Mouse (Mus musculus) CH12F3 (cell line): ENCODE results near the gene Hist1h2bf.

Source experiments
- in situ Hi-C: fragments of 300-500 bp; cut with MboI; formaldehyde crosslinking; loops from 2 replicates; pipeline ENCODE4 v1.14.3; 2020; ENCODE audit warnings: low sequenced_read_pairs

Hist1h2bf gene

DNA sequence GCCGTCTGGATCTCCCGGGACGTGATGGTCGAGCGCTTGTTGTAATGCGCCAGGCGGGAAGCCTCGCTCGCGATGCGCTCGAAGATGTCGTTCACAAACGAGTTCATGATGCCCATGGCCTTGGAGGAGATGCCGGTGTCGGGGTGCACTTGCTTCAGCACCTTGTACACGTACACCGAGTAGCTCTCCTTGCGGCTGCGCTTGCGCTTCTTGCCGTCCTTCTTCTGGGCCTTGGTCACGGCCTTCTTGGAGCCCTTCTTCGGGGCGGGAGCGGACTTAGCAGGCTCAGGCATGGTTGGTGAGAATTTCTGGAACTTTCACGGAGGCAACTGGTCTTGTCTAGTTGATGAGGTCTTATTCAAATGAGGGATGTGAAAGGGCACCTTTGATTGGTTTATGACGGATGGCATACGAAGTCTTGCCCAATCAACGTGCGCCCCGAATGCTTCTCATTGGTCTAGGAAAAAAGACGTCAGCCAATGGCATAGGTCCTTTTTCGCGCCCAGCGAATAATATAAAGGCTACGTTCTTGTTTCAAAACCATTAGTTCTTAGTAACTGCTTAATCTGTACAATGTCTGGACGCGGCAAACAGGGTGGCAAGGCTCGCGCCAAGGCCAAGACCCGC lies at the start of gene Hist1h2bf, which contains the start of gene Hist1h2ad:
TSS of gene Hist1h2bf (minus strand) at position 299 of the 627 bp plus-strand sequence.
TSS of gene Hist1h2ad (plus strand) at position 484 of the 627 bp plus-strand sequence.
- in situ Hi-C loops: loop anchor here (25.0 kb wide), 1 partner anchor 1787 kb away; the partner anchor contains the start of genes Hist1h1b, Hist1h2an, Hist1h2bp and Hist1h3i

DNA sequence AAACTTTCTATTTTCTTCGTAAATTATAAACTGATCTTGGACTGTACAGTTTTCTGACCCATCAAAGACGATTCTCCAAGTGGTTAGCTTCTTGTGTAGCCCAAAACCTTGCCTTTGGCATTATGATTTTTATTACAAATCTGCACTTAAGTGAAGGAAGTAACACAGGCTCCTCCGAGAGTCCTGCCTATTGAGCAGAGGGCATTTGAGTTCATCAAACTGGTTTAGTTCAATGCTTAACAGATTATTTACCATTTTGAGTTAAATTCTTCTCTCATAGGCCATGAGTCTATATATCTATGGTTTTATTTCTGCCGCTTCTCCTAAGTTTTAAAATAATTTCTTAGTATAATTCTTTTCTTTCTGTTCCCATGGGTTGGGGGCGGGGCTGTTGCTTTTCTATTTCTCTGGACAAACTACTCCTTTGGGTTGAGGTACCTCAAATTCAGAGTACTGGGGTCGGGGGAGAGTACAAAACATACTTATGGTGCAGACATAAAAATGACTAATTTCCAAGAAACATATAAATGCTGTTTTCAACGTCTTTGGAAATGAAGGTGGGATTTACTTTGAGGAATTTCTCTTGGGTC lies 49.0 kb upstream of the Hist1h2bf start:
- in situ Hi-C loops: loop anchor here (10.0 kb wide), 1 partner anchor 72 kb away; the partner anchor contains the start of genes Hist1h1t and Hist1h4c

DNA sequence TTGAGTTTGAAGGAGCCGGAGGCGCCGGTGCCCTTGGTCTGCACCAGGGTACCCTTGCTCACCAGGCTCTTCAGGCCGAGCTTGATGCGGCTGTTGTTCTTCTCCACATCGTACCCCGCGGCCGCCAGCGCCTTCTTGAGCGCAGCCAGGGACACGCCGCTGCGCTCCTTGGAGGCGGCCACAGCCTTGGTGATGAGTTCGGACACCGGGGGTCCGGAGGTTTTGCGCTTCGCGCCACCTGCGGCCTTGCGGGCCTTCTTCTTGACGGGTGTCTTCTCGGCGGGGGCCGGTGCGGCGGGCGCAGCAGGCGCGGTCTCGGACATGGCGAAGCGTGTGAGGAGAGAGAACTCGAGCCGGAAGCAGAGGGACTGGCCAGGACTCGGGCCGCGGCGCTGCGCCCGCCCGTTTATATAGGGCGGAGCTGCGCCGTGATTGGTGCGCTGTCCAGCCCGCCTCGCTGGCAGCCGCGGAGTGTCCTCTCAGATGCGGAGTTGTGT lies 48.2 kb upstream of the Hist1h2bf start, which contains the start of gene Hist1h1e:
TSS of gene Hist1h1e (minus strand) at position 384 of the 497 bp plus-strand sequence.
- in situ Hi-C loops: loop anchor here (10.0 kb wide), 1 partner anchor 73 kb away; the partner anchor contains the start of genes Hist1h1t and Hist1h4c

DNA sequence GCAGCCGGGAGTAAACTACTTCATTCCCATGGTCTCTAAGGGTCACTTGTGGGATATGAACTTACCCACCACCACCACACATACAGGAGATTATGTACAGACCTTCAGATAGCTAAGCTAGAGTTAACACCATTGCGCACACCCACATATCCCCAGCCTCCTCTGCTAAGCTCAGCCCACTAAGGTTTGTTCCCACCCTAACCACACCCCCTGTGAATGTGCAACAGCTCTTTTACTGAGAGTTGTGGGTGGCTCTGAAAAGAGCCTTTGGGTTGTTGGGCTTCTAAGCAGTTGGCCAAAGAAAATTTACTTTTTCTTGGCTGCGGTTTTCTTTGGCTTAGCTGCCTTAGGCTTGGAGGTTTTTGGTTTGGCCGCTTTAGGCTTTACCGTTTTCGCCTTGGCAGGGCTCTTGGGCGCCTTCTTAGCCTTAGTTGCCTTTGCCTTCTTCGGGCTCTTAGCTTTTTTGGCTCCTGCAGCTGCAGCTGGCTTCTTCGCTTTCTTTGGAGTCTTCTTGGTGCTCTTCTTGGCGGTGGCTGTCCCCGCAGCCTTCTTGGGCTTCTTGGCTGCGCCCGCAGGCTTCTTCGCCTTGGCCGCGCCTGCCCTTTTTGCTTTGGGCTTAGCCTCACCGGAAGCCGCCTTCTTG lies 47.7 kb upstream of the Hist1h2bf start:
- in situ Hi-C loops: loop anchor here (10.0 kb wide), 1 partner anchor 73 kb away; the partner anchor contains the start of genes Hist1h1t and Hist1h4c

GRCm38 (mm10) chr13:23620733-23621531 lies 46.9 kb upstream of the Hist1h2bf start, which contains the start of gene Hist1h2be:
Hist1h2be (minus strand) TSS chr13:23621124.
- in situ Hi-C loops: loop anchor here (10.0 kb wide), 1 partner anchor 74 kb away; the partner anchor contains the start of genes Hist1h1t and Hist1h4c

- in situ Hi-C loops: loop anchor here (10.0 kb wide), 1 partner anchor 75 kb away; the partner anchor contains the start of genes Hist1h1t and Hist1h4c
Observed at GRCm38 (mm10) chr13:23620056-23620732, 46.2 kb upstream of the Hist1h2bf start.

DNA sequence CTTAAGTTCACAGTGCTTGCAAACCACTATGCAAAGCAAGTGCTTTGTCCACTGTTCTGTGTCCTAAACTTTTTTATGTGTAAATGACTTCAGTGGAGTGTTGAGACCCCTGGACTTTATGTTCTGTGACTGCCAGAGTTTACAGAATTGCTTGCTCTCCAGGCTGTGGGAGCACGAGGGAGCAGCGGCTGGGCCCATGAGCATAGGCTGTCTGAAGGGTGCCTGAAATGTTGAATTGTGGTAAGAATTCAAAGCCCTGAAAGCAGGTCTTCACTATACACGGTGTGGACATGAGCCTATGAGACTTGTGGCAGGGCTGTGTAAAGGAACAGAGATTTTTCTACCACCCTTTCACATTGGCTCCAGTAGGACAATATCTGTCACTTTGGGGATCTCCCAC lies 37.6 kb upstream of the Hist1h2bf start:
- in situ Hi-C loops: no loop called here

DNA sequence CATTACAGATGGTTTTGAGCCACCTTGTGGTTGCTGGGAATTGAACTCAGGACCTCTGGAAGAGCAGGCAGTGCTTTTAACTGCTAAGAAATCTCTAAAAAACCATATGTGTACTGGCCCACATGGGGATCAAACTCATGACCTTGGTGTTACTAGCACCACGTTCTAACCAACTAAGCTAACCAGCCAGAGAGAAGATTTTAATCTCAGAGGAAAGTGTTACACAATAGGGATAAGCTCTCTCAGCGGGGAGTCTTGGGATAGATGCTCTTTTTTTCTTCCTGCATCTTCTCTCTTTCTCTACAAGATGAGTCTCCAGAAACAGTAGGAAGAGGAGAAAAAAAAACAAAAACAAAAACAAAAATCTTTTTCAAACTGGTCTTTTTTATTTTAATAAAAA lies 36.4 kb upstream of the Hist1h2bf start:
- in situ Hi-C loops: no loop called here

DNA sequence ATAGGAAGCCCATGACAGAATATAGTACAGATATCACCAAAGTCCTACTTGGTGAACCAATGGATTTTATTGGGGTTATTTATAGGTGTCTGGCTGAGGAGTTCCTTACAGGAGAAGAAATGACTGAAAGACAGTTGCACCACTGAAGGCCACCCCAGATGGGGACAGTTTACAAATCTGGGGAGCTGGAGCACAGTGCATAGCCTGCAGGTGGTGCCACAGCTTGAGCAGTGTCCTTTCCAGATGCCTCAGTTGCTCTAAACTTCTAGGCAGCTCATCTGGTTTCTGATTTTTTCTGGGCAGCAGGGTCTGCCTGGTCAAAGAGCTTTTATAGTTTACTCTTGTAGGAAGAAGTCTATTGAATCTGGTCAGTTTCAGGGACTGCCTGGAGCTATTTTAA lies 35.8 kb upstream of the Hist1h2bf start:
- in situ Hi-C loops: no loop called here

DNA sequence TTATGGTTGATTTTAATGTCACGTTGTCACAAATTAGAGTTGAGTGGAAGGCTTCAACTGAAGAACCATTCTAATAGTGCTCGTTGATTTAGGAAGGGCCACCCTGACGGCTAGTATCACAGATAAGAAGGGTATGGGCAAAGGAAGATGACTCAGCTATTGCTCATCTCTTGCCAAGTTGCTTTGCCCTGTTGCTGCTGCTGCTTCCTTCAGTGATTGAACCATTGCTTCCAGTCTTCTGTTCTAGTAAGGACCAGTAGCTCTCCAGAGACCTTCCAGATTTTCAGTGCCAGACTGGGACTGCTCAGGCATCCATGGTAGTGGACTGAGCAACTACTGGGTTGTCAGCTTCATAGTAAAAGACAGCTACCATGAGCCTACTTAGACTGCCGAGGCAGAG lies 35.2 kb upstream of the Hist1h2bf start:
- in situ Hi-C loops: no loop called here

DNA sequence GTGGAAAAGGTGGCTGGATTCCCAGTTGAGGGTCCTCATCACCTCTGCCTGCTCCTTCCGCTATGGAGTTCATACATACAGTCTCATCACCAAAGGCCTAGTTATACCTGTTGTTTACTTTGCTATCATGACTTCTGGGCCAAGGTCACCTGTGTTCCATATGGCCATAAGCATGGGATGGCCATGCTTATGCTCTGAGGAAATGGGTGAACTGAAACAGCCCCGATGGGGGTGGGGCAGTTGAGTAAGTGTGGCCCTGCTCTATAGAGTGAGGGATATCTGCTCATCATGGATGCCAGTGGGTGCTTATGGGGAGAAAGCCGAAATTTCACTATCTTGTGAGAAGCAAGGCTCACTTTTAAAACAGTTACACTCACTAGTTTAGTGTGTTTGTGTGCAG lies 31.1 kb upstream of the Hist1h2bf start:
- in situ Hi-C loops: no loop called here

GRCm38 (mm10) chr13:23604452-23604851 lies 30.5 kb upstream of the Hist1h2bf start:
- in situ Hi-C loops: no loop called here

DNA sequence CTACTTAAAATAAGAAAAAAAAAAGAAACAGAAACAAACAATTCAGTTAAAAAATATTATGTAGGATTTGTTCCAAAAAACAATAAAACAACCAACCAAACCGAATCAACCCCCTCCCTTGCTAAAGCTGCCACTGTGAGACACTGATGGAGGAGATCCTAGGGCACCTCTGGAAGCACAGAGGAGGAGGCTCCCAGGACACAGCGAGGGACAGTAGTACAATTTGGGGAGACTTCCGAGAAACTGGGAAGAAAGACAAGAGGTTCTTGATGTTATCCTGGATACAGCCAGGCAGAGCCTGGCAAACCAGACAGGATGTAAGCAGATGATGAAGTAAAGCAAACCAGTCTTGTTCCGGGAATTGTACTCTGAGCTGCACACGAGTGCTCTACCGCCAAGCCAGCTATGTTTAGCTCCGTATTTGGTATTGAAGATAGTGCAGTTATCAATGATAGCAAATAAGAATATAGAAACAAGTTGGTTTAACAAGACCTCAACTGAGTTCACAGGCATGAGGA lies 29.2 kb upstream of the Hist1h2bf start:
- in situ Hi-C loops: no loop called here

DNA sequence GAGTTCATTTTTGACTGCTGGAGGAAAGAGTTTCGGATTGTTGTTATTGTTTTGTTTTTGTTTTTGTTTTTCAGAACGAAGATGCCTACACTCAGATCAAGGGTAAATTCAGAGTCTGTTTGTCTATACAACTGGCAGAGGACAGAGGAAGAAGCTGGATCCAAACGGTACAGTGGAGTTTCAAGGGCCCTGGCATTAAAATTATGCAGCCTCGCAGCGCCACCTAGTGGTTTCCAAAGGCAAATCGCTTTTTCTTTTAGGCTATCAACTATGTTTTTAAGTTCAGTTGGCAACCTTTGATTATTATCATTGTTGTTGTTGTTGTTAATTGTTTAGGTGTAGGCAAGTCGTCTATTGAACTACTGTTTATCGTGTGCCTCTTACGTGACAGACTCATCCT lies 24.0 kb upstream of the Hist1h2bf start:
- in situ Hi-C loops: loop anchor here (10.0 kb wide), 1 partner anchor 163 kb away; no protein-coding TSS in a partner anchor

DNA sequence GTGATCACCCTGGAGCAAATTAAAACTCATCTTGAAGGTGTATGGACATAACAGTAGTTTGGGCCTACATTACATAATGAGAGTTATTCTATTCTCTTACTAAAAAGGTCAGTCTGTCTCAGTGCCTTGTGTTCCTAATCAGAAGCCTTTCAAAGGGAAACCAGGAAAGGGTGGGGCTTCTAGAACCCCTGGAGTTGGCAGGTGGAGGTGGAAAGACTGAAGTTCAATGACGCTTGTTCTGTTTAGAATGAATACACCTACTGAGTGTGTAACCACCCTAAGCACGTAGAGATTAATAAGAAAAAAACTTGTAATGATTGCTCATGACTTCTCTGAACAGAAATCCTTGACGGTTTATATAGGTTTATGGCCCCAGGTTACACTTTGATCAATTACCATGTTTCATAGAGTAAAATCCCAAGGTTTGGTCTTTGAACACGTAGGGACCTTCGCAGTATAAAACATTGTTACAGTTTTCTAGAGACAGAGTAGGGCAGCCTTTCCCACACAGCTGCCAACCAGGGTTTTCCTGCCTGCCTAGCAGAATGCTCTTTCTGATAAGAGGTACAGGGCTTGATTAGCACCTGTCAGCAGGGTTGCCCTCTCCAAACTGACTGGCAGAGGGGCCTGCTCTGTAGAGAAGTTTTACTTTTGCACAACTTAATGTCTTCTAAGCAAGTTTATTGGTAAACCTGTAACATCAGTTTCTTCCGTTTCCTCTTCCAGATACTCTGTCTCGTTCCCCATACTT lies 21.8 kb upstream of the Hist1h2bf start:
- in situ Hi-C loops: loop anchor here (10.0 kb wide), 1 partner anchor 161 kb away; no protein-coding TSS in a partner anchor

GRCm38 (mm10) chr13:23595185-23595584 lies 21.2 kb upstream of the Hist1h2bf start:
- in situ Hi-C loops: loop anchor here (10.0 kb wide), 1 partner anchor 160 kb away; no protein-coding TSS in a partner anchor

DNA sequence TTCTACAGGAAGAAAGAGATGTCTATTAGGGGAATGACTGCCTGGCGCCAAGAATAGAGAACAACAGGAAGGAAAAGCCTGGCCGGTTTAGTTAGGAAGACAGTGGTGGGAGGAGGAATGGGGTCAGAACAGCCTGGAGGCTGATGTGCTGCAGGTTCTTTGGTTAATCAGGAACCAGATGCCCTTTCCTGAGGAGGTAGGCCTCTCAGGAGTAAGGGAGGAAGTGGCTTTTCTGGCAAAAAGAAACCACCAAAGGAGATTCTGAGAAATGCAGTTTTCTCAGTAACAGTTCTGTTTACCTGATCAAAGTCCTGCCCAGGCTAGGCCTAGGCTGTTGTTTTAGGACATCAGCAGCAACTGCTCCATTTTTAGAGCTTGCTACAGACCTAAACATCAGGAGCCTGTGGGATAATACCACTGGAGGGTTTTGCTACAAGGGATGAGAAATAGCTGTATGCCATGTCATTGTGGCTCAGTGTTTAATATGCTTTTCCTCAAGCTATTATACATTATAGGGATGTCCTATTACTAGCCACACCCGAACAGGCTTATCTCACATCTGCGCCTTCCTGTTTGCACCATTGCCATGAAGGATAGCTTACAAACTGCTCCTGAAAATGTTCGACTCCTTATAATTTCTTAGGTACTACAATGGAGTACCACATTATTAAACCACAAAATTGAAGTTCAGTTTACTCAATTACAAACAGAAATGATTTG lies 19.2 kb upstream of the Hist1h2bf start:
- in situ Hi-C loops: loop anchor here (10.0 kb wide), 1 partner anchor 158 kb away; no protein-coding TSS in a partner anchor

- in situ Hi-C loops: loop anchor here (10.0 kb wide), 1 partner anchor 158 kb away; no protein-coding TSS in a partner anchor
Observed at GRCm38 (mm10) chr13:23592614-23593013, 18.6 kb upstream of the Hist1h2bf start.
